Mouse (Mus musculus) cerebellum, adult 11 months (tissue): ENCODE measurements around the gene Maml2.

Source experiments
- DNase-seq: peaks from one replicate; pipeline ENCODE4 v3.0.0; 2022

Gene Maml2

GRCm38 (mm10) chr9:13536419-13537261 lies 238.9 kb downstream of the Maml2 start:
- DNase-seq, result no peak

- no peak for DNase-seq
Measured at GRCm38 (mm10) chr9:13538200-13538599, 240.4 kb downstream of the Maml2 start.

- DNase-seq, result no peak
Measured at GRCm38 (mm10) chr9:13539535-13539934, 241.8 kb downstream of the Maml2 start.

- no peak for DNase-seq
Measured at GRCm38 (mm10) chr9:13540227-13540626, 242.5 kb downstream of the Maml2 start.

GRCm38 (mm10) chr9:13540781-13541180 lies 243.0 kb downstream of the Maml2 start:
- no peak for DNase-seq

GRCm38 (mm10) chr9:13543167-13543566 lies 245.4 kb downstream of the Maml2 start:
- no peak for DNase-seq

- DNase-seq, result no peak
Measured at GRCm38 (mm10) chr9:13544133-13544532, 246.4 kb downstream of the Maml2 start.

- no peak for DNase-seq
Measured at GRCm38 (mm10) chr9:13545726-13546125, 248.0 kb downstream of the Maml2 start.

- DNase-seq, result no peak
Measured at GRCm38 (mm10) chr9:13549911-13550310, 252.2 kb downstream of the Maml2 start.

GRCm38 (mm10) chr9:13552380-13553052 lies 254.8 kb downstream of the Maml2 start:
- DNase-seq, result no peak

GRCm38 (mm10) chr9:13554773-13555172 lies 257.0 kb downstream of the Maml2 start:
- no peak for DNase-seq

GRCm38 (mm10) chr9:13555973-13556481 lies 258.3 kb downstream of the Maml2 start:
- DNase-seq, result no peak

GRCm38 (mm10) chr9:13556696-13557095 lies 258.9 kb downstream of the Maml2 start:
- DNase-seq, result no peak

GRCm38 (mm10) chr9:13558811-13559372 lies 261.1 kb downstream of the Maml2 start:
- DNase-seq, result no peak

GRCm38 (mm10) chr9:13560651-13561050 lies 262.9 kb downstream of the Maml2 start:
- DNase-seq, result no peak

GRCm38 (mm10) chr9:13561335-13561734 lies 263.6 kb downstream of the Maml2 start:
- no peak for DNase-seq

GRCm38 (mm10) chr9:13563475-13564414 lies 266.0 kb downstream of the Maml2 start:
- DNase-seq, result peak; percentile 90

GRCm38 (mm10) chr9:13565343-13566019 lies 267.7 kb downstream of the Maml2 start:
- DNase-seq, result no peak

- peak; percentile 44 for DNase-seq
Measured at GRCm38 (mm10) chr9:13566154-13566885, 268.6 kb downstream of the Maml2 start.

GRCm38 (mm10) chr9:13569023-13569422 lies 271.3 kb downstream of the Maml2 start:
- DNase-seq, result no peak

- DNase-seq, result no peak
Measured at GRCm38 (mm10) chr9:13572847-13573246, 275.1 kb downstream of the Maml2 start.
